Mouse (Mus musculus): ENCODE data around the gene Ttc26. TPM values are rescaled to one million over a fixed set of nuclear protein-coding genes. Genes with fewer than 3 reads are reported as not detected.

The Ttc26 gene
- polyA plus RNA-seq, 2 experiments: 0.26 to 0.41 TPM

- TF ChIP-seq CTCF (IDR thresholded peaks at IDR 0.05; ENCODE audit: low read depth) (no peak; the same call in 1 of the 2 replicates), EP300 (IDR thresholded peaks at IDR 0.05; ENCODE audit: low read depth) (no peak)
- H3K9me3 ChIP-seq (ENCODE audit: control insufficient read depth, low read length): no peaks in the 10 kb centered on the region
- no peaks in the 10 kb centered on the region for H3K27me3 ChIP-seq (ENCODE audit: control insufficient read depth, insufficient read depth, low read length)
- DNase-seq (ENCODE audit: low read depth in 3 of 3, low spot score in 3 of 3) (peak; percentile 96 to 98 (median 97)), ATAC-seq (ENCODE audit: insufficient read depth) (peak; percentile 93)
- under 1% methylated on average over 64 of the region's 64 CpGs for WGBS (ENCODE audit: insufficient replicate concordance)
- H3K27ac ChIP-seq: peak within 1 kb of the TSS; percentile 83
- H3K36me3 ChIP-seq (replicated peaks; ENCODE audit: control insufficient read depth, insufficient read depth, low read depth): no peaks in the 10 kb centered on the region
- H3K4me1 ChIP-seq (replicated peaks; ENCODE audit: control insufficient read depth in 2 of 2, insufficient read depth in 2 of 2, low read length in 1 of 2): peaks cover 4% of the 10 kb centered on the region in 2 experiments; a peak in 2 of 4 replicates
- peak within 1 kb of the TSS; percentile 88 for H3K4me2 ChIP-seq (ENCODE audit: low read depth)
- H3K9ac ChIP-seq (replicated peaks): peak within 1 kb of the TSS; percentile 82
- H3K4me3 ChIP-seq (ENCODE audit: insufficient read depth in 1 of 2, low read depth in 2 of 2, low read length in 2 of 2): peak within 1 kb of the TSS; percentile 87 to 90
Measured at GRCm38 (mm10) chr6:38433261-38434033, 52.2 kb downstream of the Ttc26 start, which contains the start of gene Ubn2. Gene Ubn2, plus strand, starts transcription at chr6:38433950.

GRCm38 (mm10) chr6:38434055-38435023 lies 53.1 kb downstream of the Ttc26 start:
- Histone ChIP-seq H3K4me2 (ENCODE audit: low read depth) (peak overlapping the region; percentile 88), H3K27me3 (ENCODE audit: control insufficient read depth, insufficient read depth, low read length) (no peaks in the 10 kb centered on the region), H3K27ac (peak overlapping the region; percentile 83), H3K4me3 (ENCODE audit: insufficient read depth in 1 of 2, low read depth in 2 of 2, low read length in 2 of 2) (peak overlapping the region; percentile 87 to 90), H3K4me1 (replicated peaks; ENCODE audit: control insufficient read depth in 2 of 2, insufficient read depth in 2 of 2, low read length in 1 of 2) (peaks cover 4 to 6% of the 10 kb centered on the region in 2 experiments; a peak in 3 of 4 replicates), H3K9ac (replicated peaks) (peak overlapping the region; percentile 82), H3K36me3 (replicated peaks; ENCODE audit: control insufficient read depth, insufficient read depth, low read depth) (no peaks in the 10 kb centered on the region), H3K9me3 (ENCODE audit: control insufficient read depth, low read length) (no peaks in the 10 kb centered on the region)
- WGBS (ENCODE audit: insufficient replicate concordance): under 1% methylated on average over 117 of the region's 118 CpGs
- DNase-seq (ENCODE audit: low read depth in 3 of 3, low spot score in 3 of 3) (peak; percentile 42 to 50 (median 45)), ATAC-seq (ENCODE audit: insufficient read depth) (peak; percentile 69)
- TF ChIP-seq CTCF (IDR thresholded peaks at IDR 0.05; ENCODE audit: low read depth): no peak
- no peak for TF ChIP-seq EP300 (IDR thresholded peaks at IDR 0.05; ENCODE audit: low read depth)

GRCm38 (mm10) chr6:38443842-38444241 lies 62.6 kb downstream of the Ttc26 start:
- DNase-seq (ENCODE audit: low read depth in 3 of 3, low spot score in 3 of 3): peak; percentile 54 to 73 (median 59)
- H3K4me2 ChIP-seq (ENCODE audit: low read depth): peak overlapping the region; percentile 49

GRCm38 (mm10) chr6:38448295-38448694 lies 67.0 kb downstream of the Ttc26 start:
- H3K4me3 ChIP-seq (ENCODE audit: insufficient read depth in 1 of 2, low read depth in 2 of 2, low read length in 2 of 2): no peak overlapping the region
- WGBS (ENCODE audit: insufficient replicate concordance): 52% methylated on average over 2 of the region's 2 CpGs
- no peak overlapping the region for H3K4me2 ChIP-seq (ENCODE audit: low read depth)
- H3K4me1 ChIP-seq (replicated peaks; ENCODE audit: control insufficient read depth in 2 of 2, insufficient read depth in 2 of 2, low read length in 1 of 2): peaks cover 5 to 11% of the 10 kb centered on the region in 2 experiments
- DNase-seq (ENCODE audit: low read depth in 3 of 3, low spot score in 3 of 3) (no peak), ATAC-seq (ENCODE audit: insufficient read depth) (no peak)
- H3K27ac ChIP-seq: no peak overlapping the region
- H3K27me3 ChIP-seq (ENCODE audit: control insufficient read depth, insufficient read depth, low read length): no peaks in the 10 kb centered on the region
- H3K9me3 ChIP-seq (ENCODE audit: control insufficient read depth, low read length): no peaks in the 10 kb centered on the region
- TF ChIP-seq CTCF (IDR thresholded peaks at IDR 0.05; ENCODE audit: low read depth) (no peak), EP300 (IDR thresholded peaks at IDR 0.05; ENCODE audit: low read depth) (no peak)
- H3K9ac ChIP-seq (replicated peaks): no peak overlapping the region
- H3K36me3 ChIP-seq (replicated peaks; ENCODE audit: control insufficient read depth, insufficient read depth, low read depth): peaks cover 3% of the 10 kb centered on the region

More at GRCm38 (mm10) chr6:38443842-38444241, 62.6 kb downstream of the Ttc26 start:
- H3K4me1 ChIP-seq (replicated peaks; ENCODE audit: control insufficient read depth in 2 of 2, insufficient read depth in 2 of 2, low read length in 1 of 2): peaks cover 5 to 16% of the 10 kb centered on the region in 2 experiments
- no peak overlapping the region; the same call in 1 of the 2 replicates for H3K9ac ChIP-seq (replicated peaks)
- H3K27ac ChIP-seq: peak overlapping the region; percentile 72
- WGBS (ENCODE audit: insufficient replicate concordance): 19% methylated on average over 3 of the region's 3 CpGs
- H3K27me3 ChIP-seq (ENCODE audit: control insufficient read depth, insufficient read depth, low read length): no peaks in the 10 kb centered on the region
- peak; percentile 78 for TF ChIP-seq EP300 (IDR thresholded peaks at IDR 0.05; ENCODE audit: low read depth)
- no peak for TF ChIP-seq CTCF (IDR thresholded peaks at IDR 0.05; ENCODE audit: low read depth)
- no peaks in the 10 kb centered on the region for H3K9me3 ChIP-seq (ENCODE audit: control insufficient read depth, low read length)
- peak; percentile 92 for ATAC-seq (ENCODE audit: insufficient read depth)
- H3K36me3 ChIP-seq (replicated peaks; ENCODE audit: control insufficient read depth, insufficient read depth, low read depth): peaks cover 14% of the 10 kb centered on the region
- no peak overlapping the region for H3K4me3 ChIP-seq (ENCODE audit: insufficient read depth in 1 of 2, low read depth in 2 of 2, low read length in 2 of 2)
